Mouse (Mus musculus) ES-E14 (cell line): ENCODE data around the gene Gcc2.

Experiments
- MAFK ChIP-seq: IDR thresholded peaks from 2 replicates; pipeline ENCODE4 v1.6.1; 2014; ENCODE audit warnings: mild to moderate bottlenecking, low read depth, low read length, inconsistent platforms; ENCODE audit not compliant: insufficient read depth
- ZNF384 ChIP-seq: IDR thresholded peaks from 2 replicates; pipeline ENCODE4 v1.6.1; 2012; ENCODE audit warnings: low read depth, low read length, inconsistent platforms

DNA sequence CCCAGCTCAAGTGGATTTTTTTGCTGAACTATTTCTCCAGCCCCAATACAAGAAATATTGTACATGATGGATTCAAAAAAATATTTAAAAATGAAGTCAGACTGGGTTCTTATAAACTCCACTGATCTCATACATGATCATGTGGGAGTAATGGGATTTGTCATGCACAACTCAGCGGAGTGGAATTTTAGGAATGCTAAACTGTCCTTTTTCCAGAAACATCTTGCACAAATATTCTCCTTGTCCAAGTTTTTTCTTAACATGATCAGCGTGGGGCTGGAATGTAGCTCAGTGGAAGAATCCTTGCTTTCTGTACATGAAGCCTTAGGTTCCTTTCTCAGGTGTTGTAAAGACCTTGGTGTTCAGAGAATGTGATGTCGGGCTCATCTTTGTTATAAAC, 65.6 kb downstream of the Gcc2 start:
- TF ChIP-seq ZNF384 (no peak), MAFK (no peak)
